Mouse (Mus musculus): ENCODE measurements around the gene Slitrk1.

Gene Slitrk1

GRCm38 (mm10) chr14:108913714-108914263, at the start of gene Slitrk1:
Gene Slitrk1 (minus strand): TSS chr14:108914158.
- DNase-seq (ENCODE audit: low read depth, low spot score), result no peak

GRCm38 (mm10) chr14:108935777-108936176, 21.8 kb upstream of the Slitrk1 start:
- no peak for DNase-seq (ENCODE audit: low read depth, low spot score)

- no peak for DNase-seq (ENCODE audit: low read depth, low spot score)
Observed at GRCm38 (mm10) chr14:108914336-108914735, 378 bp upstream of the Slitrk1 start.

GRCm38 (mm10) chr14:108912876-108913490, 975 bp downstream of the Slitrk1 start:
- no peak for DNase-seq (ENCODE audit: low read depth, low spot score)

GRCm38 (mm10) chr14:108912021-108912875, 1.7 kb downstream of the Slitrk1 start:
- no peak for DNase-seq (ENCODE audit: low read depth, low spot score)

- DNase-seq (ENCODE audit: low read depth, low spot score), result no peak
Observed at GRCm38 (mm10) chr14:108911138-108911841, 2.7 kb downstream of the Slitrk1 start.

GRCm38 (mm10) chr14:108910449-108911137, 3.4 kb downstream of the Slitrk1 start:
- no peak for DNase-seq (ENCODE audit: low read depth, low spot score)

GRCm38 (mm10) chr14:108909336-108909953, 4.5 kb downstream of the Slitrk1 start:
- no peak for DNase-seq (ENCODE audit: low read depth, low spot score)

- DNase-seq (ENCODE audit: low read depth, low spot score), result no peak
Observed at GRCm38 (mm10) chr14:108898601-108899000, 15.4 kb downstream of the Slitrk1 start.

- DNase-seq (ENCODE audit: low read depth, low spot score), result no peak
Observed at GRCm38 (mm10) chr14:108895456-108895855, 18.5 kb downstream of the Slitrk1 start.

GRCm38 (mm10) chr14:108867816-108868215, 46.1 kb downstream of the Slitrk1 start:
- DNase-seq (ENCODE audit: low read depth, low spot score), result no peak

- no peak for DNase-seq (ENCODE audit: low read depth, low spot score)
Observed at GRCm38 (mm10) chr14:108864631-108865030, 49.3 kb downstream of the Slitrk1 start.

- DNase-seq (ENCODE audit: low read depth, low spot score), result no peak
Observed at GRCm38 (mm10) chr14:108859310-108859709, 54.6 kb downstream of the Slitrk1 start.

Data from skeletal muscle tissue, adult 2 months (tissue).